22 mouse cellular contexts compared by ENCODE assay signal in genomic region chr5:112584155-112584769, GRCm38 (mm10). TPM values are rescaled to one million over a fixed set of nuclear protein-coding genes. Genes with fewer than 3 reads are reported as not detected.
DNase-seq lines count a peak whose midpoint lies in the region; ATAC-seq lines count a peak whose summit lies in the region.
"Had no signal": no experiment of that assay in that cellular context is flagged by ENCODE, and none has a peak within 500 bp of the region (broad histone marks: within the 10 kb centered on the region; RNA-seq: fewer than 3 reads in every experiment).

No protein-coding gene starts in this region.

- no peak for ATAC-seq in forebrain, embryonic 14.5 days
- ATAC-seq in forebrain, embryonic 11.5 days (replicated peaks; ENCODE audit: low FRiP score): no peak

- H3K36me3 ChIP-seq in forebrain, embryonic 14.5 days (ENCODE audit: control insufficient read depth, insufficient read depth, low read length): no peaks in the 10 kb centered on the region
- H3K36me3 ChIP-seq in forebrain, embryonic 11.5 days (ENCODE audit: control insufficient read depth, insufficient read depth, low read length): no peaks in the 10 kb centered on the region
- no peaks in the 10 kb centered on the region for H3K36me3 ChIP-seq in embryonic facial prominence, embryonic 10.5 days (replicated peaks)
- H3K36me3 ChIP-seq: embryonic facial prominence, embryonic 15.5 days; liver, embryonic 15.5 days; lung, embryonic 15.5 days; neural tube, embryonic 15.5 days had no signal

- H3K27me3 ChIP-seq in forebrain, embryonic 14.5 days (replicated peaks; ENCODE audit: control insufficient read depth, insufficient read depth, low read length): no peaks in the 10 kb centered on the region
- H3K27me3 ChIP-seq in forebrain, embryonic 11.5 days (ENCODE audit: control insufficient read depth, insufficient read depth, low read length): peaks cover 2% of the 10 kb centered on the region; the same call in 1 of the 2 replicates
- H3K27me3 ChIP-seq in embryonic facial prominence, embryonic 10.5 days (replicated peaks; ENCODE audit: low read depth, poor library complexity, severe bottlenecking): peaks cover 48% of the 10 kb centered on the region
- H3K27me3 ChIP-seq: neural tube, embryonic 15.5 days had no signal

- peaks cover 5% of the 10 kb centered on the region; the same call in 1 of the 2 replicates for H3K4me1 ChIP-seq in forebrain, embryonic 14.5 days (ENCODE audit: control insufficient read depth, insufficient read depth, low read length)
- peaks cover 7% of the 10 kb centered on the region; the same call in 1 of the 2 replicates for H3K4me1 ChIP-seq in forebrain, embryonic 11.5 days (replicated peaks; ENCODE audit: control insufficient read depth, insufficient read depth, low read length)
- peaks cover 20% of the 10 kb centered on the region for H3K4me1 ChIP-seq in embryonic facial prominence, embryonic 10.5 days
- H3K4me1 ChIP-seq: embryonic facial prominence, embryonic 15.5 days; liver, embryonic 15.5 days; lung, embryonic 15.5 days; megakaryocyte, embryonic 14.5 days had no signal

- H3K4me3 ChIP-seq in forebrain, embryonic 14.5 days (ENCODE audit: low read depth, low read length): no peak overlapping the region
- no peak overlapping the region for H3K4me3 ChIP-seq in forebrain, embryonic 11.5 days (ENCODE audit: low read depth, low read length)
- H3K4me3 ChIP-seq in embryonic facial prominence, embryonic 10.5 days: no peak overlapping the region
- H3K4me3 ChIP-seq: embryonic facial prominence, embryonic 15.5 days; heart, adult 2 months; liver, embryonic 15.5 days; lung, embryonic 15.5 days; megakaryocyte, embryonic 14.5 days; neural tube, embryonic 15.5 days had no signal

- H3K4me2 ChIP-seq in forebrain, embryonic 14.5 days (ENCODE audit: low read length): no peak overlapping the region
- no peak overlapping the region for H3K4me2 ChIP-seq in forebrain, embryonic 11.5 days (ENCODE audit: low read depth, low read length, severe bottlenecking)
- H3K4me2 ChIP-seq: embryonic facial prominence, embryonic 15.5 days; liver, embryonic 15.5 days; lung, embryonic 15.5 days; neural tube, embryonic 15.5 days had no signal

- 88% methylated on average over 4 of the region's 4 CpGs for WGBS in forebrain, embryonic 14.5 days
- 93% methylated on average over 4 of the region's 4 CpGs for WGBS in forebrain, embryonic 11.5 days
- WGBS in embryonic facial prominence, embryonic 10.5 days: 92% methylated on average over 4 of the region's 4 CpGs

- no peak overlapping the region for H3K9ac ChIP-seq in forebrain, embryonic 14.5 days (ENCODE audit: low read length)
- H3K9ac ChIP-seq in forebrain, embryonic 11.5 days (ENCODE audit: low read length): no peak overlapping the region
- H3K9ac ChIP-seq: embryonic facial prominence, embryonic 15.5 days; liver, embryonic 15.5 days; lung, embryonic 15.5 days; neural tube, embryonic 15.5 days had no signal

- no peaks in the 10 kb centered on the region for H3K9me3 ChIP-seq in forebrain, embryonic 14.5 days (replicated peaks; ENCODE audit: control insufficient read depth, low read length)
- no peaks in the 10 kb centered on the region for H3K9me3 ChIP-seq in forebrain, embryonic 11.5 days (ENCODE audit: control insufficient read depth, low read length)
- H3K9me3 ChIP-seq in embryonic facial prominence, embryonic 10.5 days: no peaks in the 10 kb centered on the region
- H3K9me3 ChIP-seq: embryonic facial prominence, embryonic 15.5 days; liver, embryonic 15.5 days; lung, embryonic 15.5 days; megakaryocyte, embryonic 14.5 days; neural tube, embryonic 15.5 days had no signal

- DNase-seq in adrenal gland, postnatal 10 days: peak; percentile 20
- no peak for DNase-seq in adrenal gland, adult 18-20 months (ENCODE audit: low spot score in 2 of 2)
- no peak for DNase-seq in forebrain, embryonic 14.5 days (ENCODE audit: low spot score)
- DNase-seq in forebrain, embryonic 11.5 days (ENCODE audit: low spot score): no peak
- DNase-seq in kidney, postnatal 25 days: peak; percentile 8 to 50
- DNase-seq in kidney, postnatal 14 days: no peak
- no peak for DNase-seq in embryonic facial prominence, embryonic 10.5 days (ENCODE audit: low spot score)
- DNase-seq: gastrocnemius, postnatal 36 days; heart, adult 2 months; kidney, adult 11 months; left cerebral cortex, postnatal 4 days; liver; lung, postnatal 36 days; right cerebral cortex, adult 18-20 months; right cerebral cortex, postnatal 4 days; thymus, postnatal 14 days had no signal

- H3K27ac ChIP-seq in forebrain, embryonic 14.5 days (ENCODE audit: low read depth, low read length): peak overlapping the region; percentile 55
- H3K27ac ChIP-seq in forebrain, embryonic 11.5 days (ENCODE audit: low read depth, low read length): no peak overlapping the region
- peak overlapping the region; percentile 80; the same call in 1 of the 2 replicates for H3K27ac ChIP-seq in embryonic facial prominence, embryonic 10.5 days (replicated peaks)
- H3K27ac ChIP-seq: embryonic facial prominence, embryonic 15.5 days; heart, adult 2 months; hindbrain, postnatal 0 days; liver, embryonic 15.5 days; lung, embryonic 15.5 days had no signal

RNA-seq across cellular contexts. Expression of gene Sez6l, which starts 7.3 kb away (rescaled TPM):
- 1 to 10 TPM; 3.8 to 4.5 TPM for total RNA-seq in adrenal gland, postnatal 10 days (2021)
- total RNA-seq in adrenal gland, adult 18-20 months (2021): 1 to 10 TPM; 4.3 to 5.3 TPM
- 22.1 and 27.9 TPM in 2 replicates for polyA plus RNA-seq in forebrain, embryonic 14.5 days (2014; fragmentation: Nextera tagmentation; extraction: Ambion mirVana)
- 4.8 and 5.8 TPM in 2 replicates for polyA plus RNA-seq in forebrain, embryonic 11.5 days (2014; fragmentation: Nextera tagmentation; extraction: Ambion mirVana)
- polyA plus RNA-seq in embryonic facial prominence, embryonic 10.5 days (2016; fragmentation: Nextera tagmentation; extraction: Ambion mirVana): 0.63 and 0.75 TPM in 2 replicates

Comparison
In these comparisons a context has a peak if more than half of its experiments do, and no peak if none do; other contexts are left out.
1. DNase-seq: peak in adrenal gland, postnatal 10 days (single experiment) and kidney, postnatal 25 days (2 of 2); none in adrenal gland, adult 18-20 months (0 of 2), forebrain, embryonic 14.5 days (single experiment), forebrain, embryonic 11.5 days (single experiment), kidney, postnatal 14 days (single experiment) and embryonic facial prominence, embryonic 10.5 days (single experiment).